Mouse (Mus musculus) liver, embryonic 15.5 days (tissue): ENCODE measurements at regions not wholly inside any gene's neighbourhood (a gene's known extent, or its start where the extent isn't known, plus 50 kb on each side); places are given as distances from the start of the nearest gene placed in this dataset.

Experiments
- ATAC-seq: fragments of 200-750 bp; cut with Nextera tagmentation; 2 replicates; pipeline ENCODE4 v1.8.0; 2017; ENCODE audit warnings: moderate number of reproducible peaks, mild to moderate bottlenecking, moderate library complexity; ENCODE audit not compliant: insufficient read depth
- H3K27ac ChIP-seq: fragments of 300-500 bp; sonication (generic); replicated peaks from 2 replicates; pipeline ENCODE4 v1.5.1; 2015; ENCODE audit warnings: mild to moderate bottlenecking, inconsistent platforms
- H3K27me3 ChIP-seq: fragments of 300-500 bp; sonication (generic); 2 replicates; pipeline ENCODE4 v1.6.1; 2015; ENCODE audit warnings: mild to moderate bottlenecking, inconsistent platforms
- H3K36me3 ChIP-seq: fragments of 300-500 bp; sonication (generic); replicated peaks from 2 replicates; pipeline ENCODE4 v1.6.1; 2015; ENCODE audit warnings: moderate library complexity, mild to moderate bottlenecking, inconsistent platforms
- H3K4me1 ChIP-seq: fragments of 300-500 bp; sonication (generic); replicated peaks from 2 replicates; pipeline ENCODE4 v1.6.1; 2015; ENCODE audit warnings: inconsistent platforms
- H3K4me2 ChIP-seq: fragments of 300-500 bp; sonication (generic); 2 replicates; pipeline ENCODE4 v1.6.1; 2015; ENCODE audit warnings: moderate library complexity, mild to moderate bottlenecking, inconsistent platforms
- H3K4me3 ChIP-seq: fragments of 300-500 bp; sonication (generic); replicated peaks from 2 replicates; pipeline ENCODE4 v1.5.1; 2015; ENCODE audit warnings: mild to moderate bottlenecking, inconsistent platforms
- H3K9ac ChIP-seq: fragments of 300-500 bp; sonication (generic); 2 replicates; pipeline ENCODE4 v1.6.1; 2015; ENCODE audit warnings: moderate library complexity, mild to moderate bottlenecking, inconsistent platforms
- H3K9me3 ChIP-seq: fragments of 300-500 bp; sonication (generic); replicated peaks from 2 replicates; pipeline ENCODE4 v1.6.1; 2016; ENCODE audit warnings: inconsistent platforms
- WGBS: fragments of 180-500 bp; shearing (Covaris S2); methylation state at CpG from one replicate; pipeline ENCODE4 v1.1.7; 2015; ENCODE audit warnings: mixed read lengths; ENCODE audit not compliant: insufficient replicate concordance; 5-methylcytosine and 5-hydroxymethylcytosine counted together

- Histone ChIP-seq H3K27me3 (no peaks in the 10 kb centered on the region), H3K27ac (no peak overlapping the region), H3K9me3 (no peaks in the 10 kb centered on the region), H3K36me3 (no peaks in the 10 kb centered on the region), H3K9ac (no peak overlapping the region), H3K4me1 (no peaks in the 10 kb centered on the region), H3K4me2 (no peak overlapping the region), H3K4me3 (no peak overlapping the region)
- WGBS, result 33% methylated on average over 4 of the region's 4 CpGs
- ATAC-seq, result no peak
Observed at GRCm38 (mm10) chr11:17417656-17418289, 160.4 kb downstream of the C1d start.

- 42% methylated on average over 4 of the region's 4 CpGs for WGBS
- Histone ChIP-seq H3K9me3 (no peaks in the 10 kb centered on the region), H3K4me1 (no peaks in the 10 kb centered on the region), H3K27me3 (no peaks in the 10 kb centered on the region), H3K27ac (no peak overlapping the region), H3K4me2 (no peak overlapping the region), H3K36me3 (no peaks in the 10 kb centered on the region), H3K9ac (no peak overlapping the region), H3K4me3 (no peak overlapping the region)
- ATAC-seq, result no peak
Observed at GRCm38 (mm10) chr11:17442133-17442532, 184.8 kb downstream of the C1d start.

- Histone ChIP-seq H3K27ac (no peak overlapping the region), H3K36me3 (no peaks in the 10 kb centered on the region), H3K9ac (no peak overlapping the region), H3K9me3 (no peaks in the 10 kb centered on the region), H3K4me2 (no peak overlapping the region), H3K27me3 (no peaks in the 10 kb centered on the region), H3K4me3 (no peak overlapping the region), H3K4me1 (no peaks in the 10 kb centered on the region)
- WGBS, result 73% methylated on average over 7 of the region's 7 CpGs
- ATAC-seq, result no peak
Observed at GRCm38 (mm10) chr11:17449289-17449688, 191.9 kb downstream of the C1d start.

- Histone ChIP-seq H3K9ac (no peak overlapping the region), H3K4me2 (no peak overlapping the region), H3K4me3 (no peak overlapping the region), H3K4me1 (no peaks in the 10 kb centered on the region), H3K9me3 (no peaks in the 10 kb centered on the region), H3K27ac (no peak overlapping the region), H3K36me3 (no peaks in the 10 kb centered on the region), H3K27me3 (no peaks in the 10 kb centered on the region)
- WGBS, result 67% methylated on average over 7 of the region's 7 CpGs
- ATAC-seq, result no peak
Observed at GRCm38 (mm10) chr11:17450360-17451045, 193.1 kb downstream of the C1d start.

GRCm38 (mm10) chr11:17451451-17451850, 194.1 kb downstream of the C1d start:
- WGBS, result 54% methylated on average over 2 of the region's 2 CpGs
- Histone ChIP-seq H3K9ac (no peak overlapping the region), H3K27me3 (no peaks in the 10 kb centered on the region), H3K4me2 (no peak overlapping the region), H3K27ac (no peak overlapping the region), H3K36me3 (no peaks in the 10 kb centered on the region), H3K9me3 (no peaks in the 10 kb centered on the region), H3K4me1 (no peaks in the 10 kb centered on the region), H3K4me3 (no peak overlapping the region)
- no peak for ATAC-seq

GRCm38 (mm10) chr11:17453530-17453929, 196.2 kb downstream of the C1d start:
- no peak overlapping the region for H3K4me2 ChIP-seq
- no peak for ATAC-seq
- H3K4me1 ChIP-seq, result no peaks in the 10 kb centered on the region
- no peak overlapping the region for H3K9ac ChIP-seq
- no peaks in the 10 kb centered on the region for H3K36me3 ChIP-seq
- no peaks in the 10 kb centered on the region for H3K27me3 ChIP-seq
- no peaks in the 10 kb centered on the region for H3K9me3 ChIP-seq
- H3K4me3 ChIP-seq, result no peak overlapping the region
- 62% methylated on average over 9 of the region's 9 CpGs for WGBS
- no peak overlapping the region for H3K27ac ChIP-seq

GRCm38 (mm10) chr11:17458946-17459345, 201.6 kb downstream of the C1d start:
- H3K4me1 ChIP-seq, result no peaks in the 10 kb centered on the region
- H3K27ac ChIP-seq, result no peak overlapping the region
- 68% methylated on average over 4 of the region's 4 CpGs for WGBS
- H3K27me3 ChIP-seq, result no peaks in the 10 kb centered on the region
- H3K36me3 ChIP-seq, result no peaks in the 10 kb centered on the region
- no peak for ATAC-seq
- no peaks in the 10 kb centered on the region for H3K9me3 ChIP-seq
- H3K4me2 ChIP-seq, result no peak overlapping the region
- no peak overlapping the region for H3K9ac ChIP-seq
- no peak overlapping the region for H3K4me3 ChIP-seq

GRCm38 (mm10) chr11:17460024-17460919, 202.9 kb downstream of the C1d start:
- Histone ChIP-seq H3K27ac (no peak overlapping the region), H3K27me3 (no peaks in the 10 kb centered on the region), H3K4me3 (no peak overlapping the region), H3K4me2 (peak overlapping the region; percentile 4; the same call in 1 of the 2 replicates), H3K36me3 (no peaks in the 10 kb centered on the region), H3K9me3 (no peaks in the 10 kb centered on the region), H3K4me1 (no peaks in the 10 kb centered on the region), H3K9ac (no peak overlapping the region)
- ATAC-seq, result no peak
- WGBS, result 31% methylated on average over 11 of the region's 11 CpGs

GRCm38 (mm10) chr11:17460920-17461279, 203.5 kb downstream of the C1d start:
- H3K9ac ChIP-seq, result no peak overlapping the region
- H3K27me3 ChIP-seq, result no peaks in the 10 kb centered on the region
- H3K4me1 ChIP-seq, result no peaks in the 10 kb centered on the region
- peak overlapping the region; percentile 4; the same call in 1 of the 2 replicates for H3K4me2 ChIP-seq
- H3K9me3 ChIP-seq, result no peaks in the 10 kb centered on the region
- no peak overlapping the region for H3K27ac ChIP-seq
- no peak for ATAC-seq
- 8% methylated on average over 13 of the region's 13 CpGs for WGBS
- no peak overlapping the region for H3K4me3 ChIP-seq
- no peaks in the 10 kb centered on the region for H3K36me3 ChIP-seq

- 56% methylated on average over 1 of the region's 1 CpGs for WGBS
- no peaks in the 10 kb centered on the region for H3K27me3 ChIP-seq
- no peaks in the 10 kb centered on the region for H3K36me3 ChIP-seq
- no peak for ATAC-seq
- no peak overlapping the region for H3K27ac ChIP-seq
- H3K4me1 ChIP-seq, result no peaks in the 10 kb centered on the region
- no peak overlapping the region for H3K9ac ChIP-seq
- no peaks in the 10 kb centered on the region for H3K9me3 ChIP-seq
- no peak overlapping the region for H3K4me3 ChIP-seq
- H3K4me2 ChIP-seq, result no peak overlapping the region
Observed at GRCm38 (mm10) chr11:17461701-17462100, 204.3 kb downstream of the C1d start.

GRCm38 (mm10) chr11:17464875-17465274, 207.5 kb downstream of the C1d start:
- Histone ChIP-seq H3K27me3 (no peaks in the 10 kb centered on the region), H3K9ac (no peak overlapping the region), H3K4me1 (no peaks in the 10 kb centered on the region), H3K36me3 (no peaks in the 10 kb centered on the region), H3K9me3 (no peaks in the 10 kb centered on the region), H3K27ac (no peak overlapping the region), H3K4me2 (no peak overlapping the region), H3K4me3 (no peak overlapping the region)
- 39% methylated on average over 2 of the region's 2 CpGs for WGBS
- no peak for ATAC-seq
